Mouse (Mus musculus) limb, embryonic 11.5 days (tissue): ENCODE data around the gene Cobll1. TPM values are rescaled to one million over a fixed set of nuclear protein-coding genes. Genes with fewer than 3 reads are reported as not detected.
A peak's percentile ranks its signal among the peaks of the same experiment; 100 is the strongest.

ENCODE experiments used
- ATAC-seq: fragments of 200-750 bp; cut with Nextera tagmentation; 2 replicates; pipeline ENCODE4 v1.8.0; 2017; ENCODE audit warnings: low read depth; ENCODE audit not compliant: insufficient number of reproducible peaks, low FRiP score, low TSS enrichment
- DNase-seq: peaks from one replicate; pipeline ENCODE4 v3.0.0-alpha.2; 2015; ENCODE audit warnings: low spot score
- H3K27ac ChIP-seq: fragments of 300-500 bp; sonication (generic); replicated peaks from 2 replicates; pipeline ENCODE4 v1.5.1; 2014; ENCODE audit warnings: low read depth, mild to moderate bottlenecking, low read length
- H3K27me3 ChIP-seq: fragments of 300-500 bp; sonication (generic); 2 replicates; pipeline ENCODE4 v1.6.1; 2014; ENCODE audit warnings: mild to moderate bottlenecking, low read length, mixed read lengths; ENCODE audit not compliant: control insufficient read depth, insufficient read depth
- H3K36me3 ChIP-seq: fragments of 300-500 bp; sonication (generic); 2 replicates; pipeline ENCODE4 v1.6.1; 2014; ENCODE audit warnings: mild to moderate bottlenecking, low read length, moderate library complexity, mixed read lengths; ENCODE audit not compliant: control insufficient read depth, insufficient read depth
- H3K4me1 ChIP-seq: fragments of 300-500 bp; sonication (generic); 2 replicates; pipeline ENCODE4 v1.6.1; 2014; ENCODE audit warnings: low read length, mixed read lengths; ENCODE audit not compliant: control insufficient read depth, insufficient read depth
- H3K4me2 ChIP-seq: fragments of 300-500 bp; sonication (generic); 2 replicates; pipeline ENCODE4 v1.6.1; 2014; ENCODE audit warnings: low read depth, mild to moderate bottlenecking, moderate library complexity; ENCODE audit not compliant: severe bottlenecking
- H3K4me3 ChIP-seq: fragments of 300-500 bp; sonication (generic); 2 replicates; pipeline ENCODE4 v1.5.1; 2014; ENCODE audit warnings: low read depth, low read length
- H3K9ac ChIP-seq: fragments of 300-500 bp; sonication (generic); 2 replicates; pipeline ENCODE4 v1.6.1; 2014; ENCODE audit warnings: mild to moderate bottlenecking, low read length
- H3K9me3 ChIP-seq: fragments of 300-500 bp; sonication (generic); 2 replicates; pipeline ENCODE4 v1.6.1; 2016; ENCODE audit warnings: low read length; ENCODE audit not compliant: control insufficient read depth
- WGBS: fragments of 180-500 bp; shearing (Covaris S2); extraction: QIAGEN DNeasy Blood & Tissue Kit; methylation state at CpG from one replicate; pipeline ENCODE4 v1.1.7; 2014; 5-methylcytosine and 5-hydroxymethylcytosine counted together
- polyA plus RNA-seq: library from polyadenylated mRNA; unstranded; fragments of >200 nt; fragmentation: Nextera tagmentation; extraction: Ambion mirVana; gene quantifications from 2 replicates; pipeline ENCODE4 v1.2.1, GENCODE M21; 2014

The Cobll1 gene
- polyA plus RNA-seq, 1 experiment from 2014 or later = 1.6 TPM

DNA sequence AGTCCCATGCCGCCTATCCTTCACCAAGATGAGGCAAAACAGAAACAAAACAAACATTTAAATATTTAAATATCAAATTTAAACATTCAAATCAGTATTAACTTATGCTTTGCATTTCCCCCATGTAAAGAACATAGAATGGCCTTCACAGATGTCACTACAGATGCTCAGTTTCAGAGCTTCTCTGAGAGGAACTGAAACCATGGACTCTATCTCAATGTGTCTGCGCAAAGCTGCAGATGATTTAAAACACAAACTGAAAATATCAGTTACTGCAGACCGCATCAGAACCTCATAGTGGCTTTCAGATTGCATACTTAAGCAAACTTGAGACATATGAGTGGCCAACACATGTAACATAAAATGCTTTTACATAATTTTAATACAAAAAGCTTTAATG lies 40.6 kb downstream of the Cobll1 start:
- Histone ChIP-seq H3K27me3 (no peaks in the 10 kb centered on the region), H3K4me2 (no peak overlapping the region), H3K9me3 (no peaks in the 10 kb centered on the region), H3K4me1 (no peaks in the 10 kb centered on the region), H3K27ac (no peak overlapping the region), H3K36me3 (no peaks in the 10 kb centered on the region), H3K4me3 (no peak overlapping the region), H3K9ac (no peak overlapping the region)
- ATAC-seq (no peak), DNase-seq (no peak)
- WGBS = 93% methylated on average over 3 of the region's 3 CpGs

DNA sequence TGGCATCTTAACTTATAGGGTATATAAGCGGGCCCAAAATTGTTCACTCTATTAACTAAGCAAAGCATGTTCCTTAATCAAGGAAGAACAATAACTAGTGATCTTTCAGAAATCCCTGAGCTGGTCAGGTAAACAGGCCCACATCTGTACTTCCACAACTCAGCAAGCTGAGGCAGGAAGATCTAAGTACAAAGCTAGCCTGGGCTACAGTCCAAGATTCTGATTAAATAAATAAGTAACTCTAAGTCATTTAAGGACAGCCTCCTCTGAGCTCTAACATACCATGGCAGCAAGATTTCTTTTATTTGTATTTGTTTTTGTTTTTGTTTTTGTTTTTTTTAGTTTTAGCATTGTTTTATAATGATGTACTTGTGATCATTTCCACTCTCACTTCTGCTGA lies 42.2 kb downstream of the Cobll1 start:
- no peak overlapping the region for H3K4me3 ChIP-seq
- H3K9me3 ChIP-seq = no peaks in the 10 kb centered on the region
- no peaks in the 10 kb centered on the region for H3K27me3 ChIP-seq
- no peak overlapping the region for H3K4me2 ChIP-seq
- H3K9ac ChIP-seq = no peak overlapping the region
- no peaks in the 10 kb centered on the region for H3K4me1 ChIP-seq
- ATAC-seq = no peak
- H3K27ac ChIP-seq = no peak overlapping the region
- DNase-seq = no peak
- 93% methylated on average over 1 of the region's 1 CpGs for WGBS
- H3K36me3 ChIP-seq = no peaks in the 10 kb centered on the region

GRCm38 (mm10) chr2:65195233-65196010 lies 43.8 kb downstream of the Cobll1 start:
- DNase-seq (no peak), ATAC-seq (no peak)
- no peaks in the 10 kb centered on the region for H3K4me1 ChIP-seq
- no peak overlapping the region for H3K9ac ChIP-seq
- H3K4me2 ChIP-seq = no peak overlapping the region
- no peak overlapping the region for H3K27ac ChIP-seq
- WGBS = 89% methylated on average over 9 of the region's 9 CpGs
- H3K4me3 ChIP-seq = no peak overlapping the region
- H3K36me3 ChIP-seq = no peaks in the 10 kb centered on the region
- H3K27me3 ChIP-seq = no peaks in the 10 kb centered on the region
- H3K9me3 ChIP-seq = no peaks in the 10 kb centered on the region

GRCm38 (mm10) chr2:65193091-65193795 lies 46.0 kb downstream of the Cobll1 start:
- no peak overlapping the region for H3K4me3 ChIP-seq
- DNase-seq (no peak), ATAC-seq (no peak)
- no peak overlapping the region for H3K4me2 ChIP-seq
- 88% methylated on average over 12 of the region's 12 CpGs for WGBS
- no peak overlapping the region for H3K9ac ChIP-seq
- H3K27me3 ChIP-seq = no peaks in the 10 kb centered on the region
- H3K36me3 ChIP-seq = no peaks in the 10 kb centered on the region
- no peaks in the 10 kb centered on the region for H3K9me3 ChIP-seq
- H3K4me1 ChIP-seq = no peaks in the 10 kb centered on the region
- H3K27ac ChIP-seq = no peak overlapping the region

DNA sequence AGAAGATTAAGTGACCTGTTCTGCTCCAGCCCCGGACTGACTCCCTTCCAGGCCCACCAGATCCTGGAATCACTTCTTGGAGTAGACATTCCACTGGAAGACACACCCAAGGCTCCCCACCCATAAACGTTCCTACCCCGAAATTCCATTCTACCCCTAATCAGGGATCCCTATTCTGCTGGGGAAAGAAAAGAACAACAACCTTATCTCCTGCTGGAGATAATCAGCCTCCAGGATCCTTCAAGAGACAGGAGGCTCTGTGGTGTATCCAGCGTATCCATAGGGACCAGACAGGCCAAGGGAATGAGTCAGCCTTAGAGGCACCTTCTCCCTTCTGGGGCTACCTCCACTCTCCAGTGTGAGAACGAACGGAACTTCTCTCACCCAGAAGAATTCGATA lies 47.8 kb downstream of the Cobll1 start:
- H3K27ac ChIP-seq = no peak overlapping the region
- DNase-seq (no peak), ATAC-seq (no peak)
- H3K4me2 ChIP-seq = no peak overlapping the region
- H3K9ac ChIP-seq = no peak overlapping the region
- H3K36me3 ChIP-seq = no peaks in the 10 kb centered on the region
- 58% methylated on average over 7 of the region's 7 CpGs for WGBS
- no peaks in the 10 kb centered on the region for H3K9me3 ChIP-seq
- H3K4me1 ChIP-seq = no peaks in the 10 kb centered on the region
- H3K4me3 ChIP-seq = no peak overlapping the region
- H3K27me3 ChIP-seq = no peaks in the 10 kb centered on the region

DNA sequence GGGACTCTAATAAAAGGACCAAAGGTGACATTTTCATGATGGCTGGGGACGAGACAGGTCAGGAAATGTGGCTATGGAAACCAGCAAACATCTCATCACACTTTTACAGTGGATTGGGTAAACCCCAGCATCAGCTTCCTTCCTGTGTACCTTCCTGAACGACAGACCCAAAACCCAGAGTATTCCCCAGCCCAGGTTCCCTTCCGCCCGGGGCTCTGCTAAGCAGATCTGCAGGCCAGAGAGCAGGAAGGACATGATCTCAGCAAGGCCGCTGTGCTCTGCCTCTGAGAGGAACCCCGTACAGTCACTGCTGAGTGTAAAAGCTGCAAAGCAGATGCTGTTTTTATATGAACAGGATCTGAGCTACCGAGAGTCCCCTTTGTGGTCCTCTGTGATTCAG lies 49.9 kb downstream of the Cobll1 start:
- no peaks in the 10 kb centered on the region for H3K4me1 ChIP-seq
- H3K9ac ChIP-seq = no peak overlapping the region
- DNase-seq (peak; percentile 36), ATAC-seq (no peak)
- H3K9me3 ChIP-seq = no peaks in the 10 kb centered on the region
- H3K27ac ChIP-seq = no peak overlapping the region
- 55% methylated on average over 7 of the region's 7 CpGs for WGBS
- H3K27me3 ChIP-seq = no peaks in the 10 kb centered on the region
- no peak overlapping the region for H3K4me2 ChIP-seq
- H3K4me3 ChIP-seq = no peak overlapping the region
- no peaks in the 10 kb centered on the region for H3K36me3 ChIP-seq

DNA sequence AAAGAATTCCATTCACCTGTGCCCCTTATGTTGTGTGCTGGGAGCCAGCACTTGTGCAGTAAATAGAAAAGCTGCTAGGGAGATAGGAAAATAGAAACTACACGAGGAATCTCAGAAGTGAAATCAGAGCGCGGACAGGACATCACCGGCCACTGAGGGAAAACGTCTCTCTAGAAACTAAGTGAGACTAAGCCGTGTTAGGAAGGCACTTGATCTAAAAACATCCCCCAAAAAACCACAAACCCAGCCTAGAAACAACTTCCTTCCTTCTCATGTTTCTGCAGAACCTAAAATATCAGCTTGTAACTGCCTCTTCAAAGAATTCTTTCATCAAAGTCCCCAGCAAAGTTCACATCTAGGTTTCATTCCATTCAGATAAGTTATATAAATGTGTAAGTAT lies 50.6 kb downstream of the Cobll1 start:
- H3K27ac ChIP-seq = no peak overlapping the region
- no peak for ATAC-seq
- 78% methylated on average over 6 of the region's 6 CpGs for WGBS

GRCm38 (mm10) chr2:65187652-65188051 lies 51.6 kb downstream of the Cobll1 start:
- H3K27me3 ChIP-seq = no peaks in the 10 kb centered on the region
- ATAC-seq (no peak), DNase-seq (no peak)
- H3K27ac ChIP-seq = no peak overlapping the region
- H3K4me1 ChIP-seq = no peaks in the 10 kb centered on the region
- no peak overlapping the region for H3K4me3 ChIP-seq
- no peak overlapping the region for H3K9ac ChIP-seq
- H3K9me3 ChIP-seq = no peaks in the 10 kb centered on the region
- H3K4me2 ChIP-seq = no peak overlapping the region
- H3K36me3 ChIP-seq = no peaks in the 10 kb centered on the region

More for the DNA sequence above, 50.6 kb downstream of the Cobll1 start:
- no peaks in the 10 kb centered on the region for H3K4me1 ChIP-seq
- H3K9ac ChIP-seq = no peak overlapping the region
- no peaks in the 10 kb centered on the region for H3K9me3 ChIP-seq
- DNase-seq = no peak
- no peak overlapping the region for H3K4me3 ChIP-seq
- H3K36me3 ChIP-seq = no peaks in the 10 kb centered on the region
- H3K27me3 ChIP-seq = no peaks in the 10 kb centered on the region
- no peak overlapping the region for H3K4me2 ChIP-seq
